Mouse (Mus musculus): Measurements from ENCODE around the gene Gfi1.

The Gfi1 gene

DNA sequence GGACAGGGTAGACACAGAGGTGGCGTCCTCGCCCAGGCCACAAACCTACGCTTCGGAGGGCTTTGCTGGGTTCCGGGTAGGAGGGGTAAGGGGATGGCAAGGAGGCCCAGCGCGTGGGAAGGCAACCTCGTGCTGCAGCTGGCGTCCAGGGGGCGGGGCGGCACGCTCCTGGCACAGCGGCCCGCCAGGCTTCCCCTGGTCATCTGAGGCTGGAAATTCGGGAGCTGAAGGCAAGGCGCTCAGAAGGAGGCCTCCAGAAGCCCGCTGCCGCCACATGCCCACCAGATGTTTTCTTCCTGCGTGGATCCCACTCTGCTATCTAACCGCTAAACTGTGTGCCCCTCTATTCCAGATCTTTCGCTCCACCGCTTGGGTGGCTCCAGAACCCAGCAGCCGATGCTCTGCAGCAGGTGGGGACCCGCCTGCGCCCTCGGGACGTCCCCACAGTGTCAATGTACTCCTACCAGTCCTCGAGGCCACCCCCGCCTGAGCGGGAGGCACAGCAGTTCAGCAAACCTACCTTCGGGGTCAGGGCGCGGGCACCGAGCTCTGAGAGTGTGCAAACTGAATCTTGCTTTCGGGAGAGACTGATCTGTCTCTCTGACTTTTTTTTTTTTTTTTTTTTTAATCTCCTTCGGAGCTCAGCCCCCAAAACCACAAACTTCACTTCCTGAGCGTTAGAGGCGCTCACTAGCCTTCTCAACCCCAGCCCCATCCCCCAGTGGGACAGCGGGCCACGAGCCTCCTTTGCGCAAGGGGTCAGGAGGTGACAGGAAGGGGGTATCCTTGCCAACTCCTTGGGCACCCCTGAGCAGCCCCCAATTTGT, at the start of gene Gfi1:
Gene Gfi1, minus strand, starts transcription at position 602 of the 827 bp plus-strand sequence.
- DNase-seq (ENCODE audit: low spot score in 2 of 2) = no peak

DNA sequence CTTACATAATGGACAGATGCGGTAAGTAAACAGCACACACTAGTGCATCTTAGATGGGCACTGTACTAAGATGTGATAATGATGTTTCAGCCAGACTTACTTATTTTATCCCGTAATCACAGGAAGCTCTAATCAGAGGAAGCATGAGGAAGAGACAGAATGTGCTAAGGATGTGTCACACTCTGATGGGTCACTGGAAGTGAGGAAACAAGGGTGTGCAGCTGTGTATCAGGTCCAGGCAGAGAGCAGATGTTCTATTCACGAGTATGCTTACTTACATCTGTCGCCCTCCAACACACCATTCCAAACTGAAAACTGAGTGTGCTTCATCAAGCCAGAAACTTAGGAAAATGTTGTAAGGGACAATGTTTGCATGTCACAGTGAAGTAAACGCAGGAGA, 46.2 kb upstream of the Gfi1 start:
- no peak for DNase-seq (ENCODE audit: low spot score in 2 of 2)

DNA sequence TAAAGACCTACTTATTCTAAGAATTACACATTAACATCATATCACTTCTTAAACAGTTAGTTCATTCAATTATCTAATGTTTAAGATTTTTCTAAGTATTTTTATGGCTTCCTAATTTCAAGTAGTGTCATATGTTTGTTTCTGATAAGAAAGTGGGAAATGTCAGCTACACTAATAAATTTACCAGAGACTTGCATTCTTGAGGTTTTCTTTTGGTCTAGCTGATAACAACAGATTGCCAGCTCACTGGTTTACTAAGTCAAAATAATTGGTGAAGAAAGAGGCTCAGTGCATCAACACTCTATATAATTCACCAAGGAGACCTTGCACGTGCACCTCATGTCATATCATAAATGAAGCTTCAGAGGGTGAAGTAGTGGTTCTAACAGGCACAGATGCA, 42.4 kb upstream of the Gfi1 start:
- DNase-seq (ENCODE audit: low spot score in 2 of 2) = no peak

DNA sequence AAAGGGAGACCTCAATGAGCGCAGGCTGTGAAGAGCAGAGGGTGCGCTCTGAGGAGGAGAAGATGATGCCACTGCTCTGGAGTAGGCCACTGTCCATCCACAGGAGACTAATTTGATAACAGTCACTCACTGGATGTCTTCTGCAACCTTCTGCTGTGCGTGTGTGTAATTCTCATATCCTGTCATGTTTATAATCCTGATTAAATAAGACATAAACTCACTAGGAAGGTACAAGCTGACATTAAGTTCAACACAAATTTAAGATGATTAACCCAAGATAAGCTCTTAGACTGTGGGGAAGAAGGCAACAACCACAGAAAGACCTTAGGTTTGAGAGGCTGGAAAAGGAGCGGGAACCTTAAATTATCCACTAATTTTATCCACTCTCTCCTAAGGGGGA, 40.1 kb upstream of the Gfi1 start:
- DNase-seq (ENCODE audit: low spot score in 2 of 2) = no peak

DNA sequence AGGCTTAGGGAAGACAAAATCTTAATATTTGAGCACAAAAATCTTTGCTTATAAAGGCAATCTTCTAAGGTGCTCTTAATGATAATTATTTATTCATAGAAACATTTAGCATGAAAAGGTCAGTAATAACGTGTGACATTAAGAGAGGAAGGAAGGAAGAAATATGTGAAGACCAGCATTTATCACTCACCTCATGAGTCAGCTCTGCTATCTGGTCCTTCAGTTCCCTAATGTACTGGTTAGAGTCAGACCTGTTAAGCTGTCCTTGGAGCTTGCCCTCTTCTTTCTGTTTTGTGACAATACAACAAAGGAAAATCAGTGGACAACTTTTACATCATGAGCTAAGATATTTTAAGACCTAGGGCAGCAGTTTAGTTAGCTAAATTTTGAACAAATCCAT, 38.6 kb upstream of the Gfi1 start:
- no peak for DNase-seq (ENCODE audit: low spot score in 2 of 2)

DNA sequence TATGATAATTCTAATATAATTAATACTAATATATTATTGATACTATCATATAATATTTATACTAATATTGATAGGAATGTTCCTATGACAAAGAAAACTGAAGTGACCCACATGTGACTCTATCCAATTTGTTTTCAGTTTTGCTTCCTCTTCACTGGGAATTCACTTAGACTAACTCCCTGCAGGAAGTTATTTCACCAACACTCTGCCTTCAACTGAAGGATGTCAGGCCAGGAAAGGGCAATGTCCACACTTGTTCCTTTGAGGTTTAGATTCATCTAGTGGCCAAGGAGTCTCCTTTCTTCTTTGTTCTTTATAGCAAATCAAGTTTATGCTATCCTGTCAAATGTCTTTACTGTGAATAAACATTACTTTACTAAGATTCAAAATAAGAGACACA, 37.8 kb upstream of the Gfi1 start:
- DNase-seq (ENCODE audit: low spot score in 2 of 2) = no peak

DNA sequence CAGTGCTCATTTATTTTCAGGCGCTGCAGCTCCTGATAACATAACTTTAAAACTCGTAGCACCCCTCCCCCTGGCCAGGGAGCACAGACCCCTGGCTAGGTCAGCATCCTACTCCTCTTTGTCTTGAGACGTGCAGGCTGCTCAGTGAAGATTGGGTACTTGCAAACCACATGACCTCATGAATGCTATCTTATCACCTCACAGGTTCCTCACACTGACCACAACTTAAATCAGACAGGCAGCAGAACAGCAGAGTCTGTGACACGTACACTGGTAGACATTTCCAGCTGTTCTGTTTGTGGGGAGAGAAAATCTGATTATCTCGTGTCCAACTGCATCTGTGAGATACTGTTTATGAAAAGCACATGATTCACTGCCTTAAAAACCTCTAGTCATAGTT, 33.3 kb upstream of the Gfi1 start:
- DNase-seq (ENCODE audit: low spot score in 2 of 2) = no peak

DNA sequence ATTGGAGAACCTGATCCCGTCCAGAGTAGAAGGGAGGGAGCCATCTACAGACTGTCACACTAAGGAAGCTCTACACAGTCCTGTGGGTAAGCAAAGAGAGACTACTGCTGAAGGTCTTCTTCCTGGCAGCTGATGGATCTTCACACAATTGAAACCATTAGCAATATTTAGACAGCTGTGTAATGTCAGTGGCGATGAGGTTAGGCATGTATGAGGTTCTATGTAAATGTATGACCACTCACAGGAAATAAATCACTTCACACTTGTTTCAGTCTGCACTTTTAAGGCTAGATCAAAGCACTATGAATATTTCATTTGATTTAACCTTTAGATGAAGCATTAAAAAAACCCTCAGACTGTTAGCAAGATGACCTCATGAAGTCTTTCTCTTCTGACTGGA, 30.2 kb upstream of the Gfi1 start:
- DNase-seq (ENCODE audit: low spot score in 2 of 2) = no peak

DNA sequence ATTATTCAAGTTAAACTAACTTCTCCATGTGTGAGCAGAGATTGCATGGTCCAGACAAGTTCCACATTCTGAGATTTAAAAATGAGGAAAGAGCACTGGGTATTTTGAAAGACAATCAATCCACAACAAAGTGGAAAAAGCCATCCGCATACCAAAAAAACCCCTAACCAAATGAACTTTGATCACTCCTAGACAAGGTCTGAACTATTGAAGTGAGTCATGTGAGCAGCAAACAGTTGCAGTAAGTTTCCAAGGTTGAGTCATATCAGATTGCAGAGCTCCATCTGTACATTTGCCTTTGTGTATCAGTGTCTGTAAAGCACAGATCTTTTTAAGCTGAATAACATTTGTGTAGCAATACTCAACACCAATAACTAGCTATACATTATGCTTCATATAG, 28.9 kb upstream of the Gfi1 start:
- DNase-seq (ENCODE audit: low spot score in 2 of 2) = no peak

DNA sequence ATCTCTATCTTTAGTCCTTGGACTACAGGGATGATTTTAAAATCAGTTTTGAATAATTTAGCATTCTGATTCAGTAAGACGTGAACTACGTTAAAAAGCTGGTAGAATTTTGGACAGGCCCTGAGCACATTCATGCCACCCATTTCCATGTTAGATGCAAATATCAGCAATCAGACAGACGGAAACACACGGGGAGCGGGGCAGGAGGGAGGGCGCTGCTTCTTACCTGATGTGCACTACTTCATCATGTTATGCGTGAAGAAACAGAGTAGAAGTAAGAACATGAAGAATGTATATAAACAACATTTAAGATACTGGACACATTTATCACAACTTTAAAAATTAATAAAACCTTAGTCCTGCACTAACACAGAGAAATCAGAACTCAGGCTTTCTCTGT, 27.8 kb upstream of the Gfi1 start:
- no peak for DNase-seq (ENCODE audit: low spot score in 2 of 2)

DNA sequence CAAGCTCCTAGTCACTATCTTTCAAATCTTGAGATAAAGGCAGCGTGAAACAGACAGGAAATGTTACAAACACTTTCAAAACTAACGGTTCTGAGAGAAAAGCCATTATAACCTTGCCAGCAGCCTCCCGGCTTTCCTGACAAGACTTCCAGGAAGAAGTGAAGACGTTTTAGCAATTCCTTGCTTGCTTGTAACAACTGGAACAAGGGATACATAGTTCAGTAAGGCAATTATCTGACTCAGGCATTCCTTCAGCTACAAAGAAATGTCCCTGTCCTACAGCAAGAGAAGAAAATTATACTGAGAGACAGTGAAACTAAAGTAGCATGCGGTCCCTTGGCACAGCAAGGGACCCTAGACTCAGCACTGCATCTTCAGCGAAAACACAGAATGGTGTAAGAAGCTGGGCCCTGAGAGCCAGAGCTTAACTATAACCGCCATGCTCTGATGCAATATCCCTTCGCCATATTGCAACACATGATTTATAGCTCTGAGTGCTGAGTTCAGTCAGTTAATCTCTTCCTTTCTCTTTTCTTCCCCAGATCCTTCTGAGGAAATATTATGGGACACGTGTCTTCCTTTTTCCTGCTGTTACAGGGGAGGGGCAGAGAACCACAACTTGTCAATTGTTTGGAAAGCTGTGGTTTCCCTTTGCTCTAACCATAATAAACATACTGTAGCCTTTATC, 23.5 kb upstream of the Gfi1 start:
- no peak for DNase-seq (ENCODE audit: low spot score in 2 of 2)

DNA sequence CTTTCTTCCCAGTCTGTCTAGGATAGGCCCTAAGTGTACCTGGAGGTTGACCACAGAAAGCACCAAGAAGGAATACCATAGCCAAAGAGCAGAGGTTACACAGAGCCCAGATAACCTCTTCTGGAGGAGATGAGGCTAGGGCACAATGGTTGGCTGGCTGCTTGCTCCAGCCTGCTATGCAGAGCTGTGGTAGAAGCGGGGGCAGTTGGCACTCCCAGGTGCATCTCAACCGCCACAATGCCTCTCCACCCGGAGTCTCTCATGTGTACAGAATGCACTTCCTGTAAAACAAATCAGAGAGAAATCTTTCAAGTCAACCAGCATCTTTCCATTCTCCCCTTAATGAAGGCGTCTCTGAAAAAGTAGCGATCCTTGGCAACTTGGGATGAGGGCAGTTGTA, 13.2 kb upstream of the Gfi1 start:
- DNase-seq (ENCODE audit: low spot score in 2 of 2) = no peak

DNA sequence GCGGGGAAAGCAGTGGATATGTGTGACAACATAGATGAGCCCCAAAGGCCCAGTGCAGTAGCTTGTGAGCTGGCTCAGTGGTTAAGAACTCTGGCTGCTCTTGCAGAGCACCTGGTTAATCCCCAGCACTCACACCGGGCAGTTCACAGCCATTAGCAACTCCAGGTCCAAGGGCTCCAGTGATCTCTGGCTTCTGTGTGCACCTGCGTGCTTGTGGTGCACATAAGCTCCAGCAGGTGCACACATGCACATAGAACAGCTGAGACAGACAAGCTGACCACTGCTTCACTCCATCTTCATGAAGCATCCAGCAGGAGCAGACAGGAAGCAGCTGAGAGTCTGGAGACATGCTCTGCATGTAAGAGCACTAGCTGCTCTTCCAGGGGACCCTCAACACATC, 12.5 kb upstream of the Gfi1 start:
- DNase-seq (ENCODE audit: low spot score in 2 of 2) = no peak

DNA sequence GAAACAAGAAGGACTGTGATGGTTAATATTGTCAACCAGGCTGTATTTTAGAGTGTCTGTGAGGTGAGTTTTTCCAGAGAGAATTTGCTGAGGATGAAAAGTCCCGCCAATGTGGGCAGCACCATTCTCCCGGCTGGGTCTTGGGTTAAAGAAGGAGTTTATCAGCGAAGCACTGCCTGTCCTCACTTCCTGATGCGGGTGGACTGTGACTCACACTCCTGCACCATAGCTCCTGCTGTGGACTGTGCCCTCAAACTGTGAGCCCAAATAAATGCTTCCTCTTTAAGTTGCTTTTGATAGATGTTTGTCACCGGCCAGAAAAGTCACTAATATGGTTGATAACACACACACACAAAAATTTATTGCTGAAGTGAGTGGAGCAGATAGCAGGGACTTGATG, 10.3 kb upstream of the Gfi1 start:
- DNase-seq (ENCODE audit: low spot score in 2 of 2) = no peak

DNA sequence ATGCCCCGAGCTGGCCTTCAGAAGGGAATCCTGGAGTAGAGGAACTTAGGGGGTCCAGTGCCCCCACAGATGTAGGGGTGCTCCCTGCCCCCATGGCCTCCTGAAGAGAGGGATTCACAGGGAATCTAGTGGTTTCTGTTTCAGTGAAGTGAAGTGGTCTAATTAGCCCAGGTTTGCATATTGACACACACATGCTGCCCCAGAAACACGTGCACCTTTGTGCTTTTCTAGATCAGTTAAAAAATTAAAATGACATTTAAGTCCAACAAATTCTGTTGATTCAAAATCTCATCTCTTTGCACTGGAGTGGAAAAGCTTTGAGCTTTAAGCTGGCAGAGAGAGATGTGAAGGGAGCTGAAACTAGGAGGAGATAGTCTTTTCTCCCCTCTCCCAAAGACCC, 6.0 kb upstream of the Gfi1 start:
- DNase-seq (ENCODE audit: low spot score in 2 of 2) = no peak

DNA sequence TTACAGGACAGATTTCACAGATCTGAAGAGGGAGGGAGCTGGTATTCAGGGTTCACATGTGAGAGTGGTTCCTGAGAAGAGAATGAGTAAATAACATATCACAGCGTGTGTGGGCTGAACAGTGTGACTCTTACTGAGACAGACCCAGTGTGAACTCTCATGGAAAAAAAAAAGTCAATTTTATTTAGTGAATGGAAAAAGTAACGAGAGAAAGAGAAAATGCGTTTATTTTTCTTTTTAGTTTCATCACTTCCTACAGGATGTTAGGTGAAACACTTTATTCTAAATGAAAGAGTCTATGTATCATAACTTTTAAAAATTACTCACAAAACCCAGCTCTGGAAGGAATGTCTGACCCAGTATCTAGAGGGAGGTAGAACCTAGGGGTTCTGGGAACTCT, 5.6 kb upstream of the Gfi1 start:
- no peak for DNase-seq (ENCODE audit: low spot score in 2 of 2)

DNA sequence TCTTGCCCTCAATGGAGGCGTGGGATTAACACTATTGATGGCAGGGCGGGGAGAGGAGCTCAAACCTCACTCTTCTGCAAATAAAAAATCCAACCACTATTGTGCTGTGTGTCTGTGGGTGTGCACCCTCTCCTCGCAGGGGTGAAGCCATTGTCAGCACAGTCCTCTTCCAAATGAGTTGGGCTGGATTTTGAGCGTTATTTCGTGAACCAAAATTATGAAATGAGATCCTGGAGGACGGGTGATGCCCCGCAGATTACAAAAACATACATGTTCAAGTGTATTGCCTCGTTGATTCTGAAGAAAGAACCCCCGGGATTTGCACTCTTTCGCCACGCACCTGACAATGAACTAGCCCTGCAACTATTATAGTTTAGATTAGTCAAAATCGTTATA, 1.2 kb upstream of the Gfi1 start:
- DNase-seq (ENCODE audit: low spot score in 2 of 2) = no peak

DNA sequence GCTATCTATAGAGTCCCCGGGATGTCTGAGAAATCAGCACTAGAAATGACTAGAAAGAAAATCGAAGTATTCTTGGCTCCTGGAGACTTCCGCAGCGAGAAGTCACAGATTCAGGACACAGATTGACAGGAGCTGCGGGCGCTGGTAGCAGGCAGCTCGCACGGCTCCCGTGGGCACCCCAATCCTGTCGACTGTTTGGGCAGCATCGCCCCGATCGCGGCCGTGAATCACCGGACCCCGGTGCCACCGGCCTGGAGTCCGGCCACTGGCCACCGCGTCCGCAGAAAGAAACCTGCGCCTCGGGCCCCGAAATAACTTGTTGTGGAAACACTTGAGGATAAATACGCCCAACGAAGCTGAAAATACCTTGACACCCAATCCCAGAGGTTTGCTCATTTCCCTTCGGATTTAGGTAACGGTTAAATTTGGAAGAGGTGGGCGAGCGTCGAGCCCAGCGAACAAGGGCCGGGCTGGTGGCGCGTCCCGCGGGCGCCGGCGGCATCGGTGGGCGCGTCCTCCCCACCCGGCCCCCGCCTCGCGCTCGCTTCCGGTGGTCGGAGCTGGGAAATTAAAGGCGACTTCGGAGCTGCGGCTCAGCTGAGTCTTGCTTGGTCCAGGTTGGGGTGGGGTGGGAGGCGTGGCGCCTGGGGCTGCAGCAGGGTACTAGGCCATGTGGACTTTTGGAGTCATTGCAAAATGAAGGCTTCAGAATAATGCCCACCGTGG, 608 bp upstream of the Gfi1 start:
- no peak for DNase-seq (ENCODE audit: low spot score in 2 of 2)

DNA sequence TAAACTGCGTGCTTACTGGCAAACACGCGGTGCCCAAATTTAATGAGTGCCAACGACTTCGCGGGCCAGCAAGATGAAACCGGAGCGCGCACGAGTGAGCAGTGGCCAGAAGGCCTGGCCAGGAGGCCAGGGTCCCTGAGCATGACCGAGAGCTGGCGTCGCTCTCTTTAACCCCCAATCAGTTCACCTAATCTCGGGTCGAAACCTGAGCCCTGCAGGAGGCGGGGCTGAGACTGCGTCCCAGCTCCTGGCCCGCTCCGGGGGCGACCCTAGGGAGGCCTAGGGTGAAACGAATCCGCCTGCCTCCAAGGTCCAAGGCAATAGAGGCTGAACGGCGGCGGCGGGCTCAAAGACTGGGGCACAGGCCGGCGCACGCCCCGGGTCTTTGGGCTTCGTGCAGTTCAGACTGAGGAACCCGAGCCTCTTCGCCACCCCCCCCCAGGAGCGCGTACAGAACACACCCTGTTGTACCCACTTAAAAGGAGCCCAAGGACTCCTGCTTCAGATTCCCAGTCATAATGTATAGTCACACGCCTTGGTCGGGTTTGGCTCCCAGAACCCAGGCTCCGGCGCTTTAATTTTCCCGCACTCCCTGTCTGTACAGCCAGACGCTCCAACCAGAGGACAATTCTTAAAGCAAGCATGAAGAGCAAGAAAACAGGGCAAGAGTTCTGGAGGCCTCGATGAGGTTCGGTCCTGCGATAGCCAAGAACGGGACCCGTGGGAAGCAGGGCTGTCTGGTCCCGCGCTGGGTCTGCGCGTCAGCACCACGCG, 988 bp downstream of the Gfi1 start:
- DNase-seq (ENCODE audit: low spot score in 2 of 2) = no peak

DNA sequence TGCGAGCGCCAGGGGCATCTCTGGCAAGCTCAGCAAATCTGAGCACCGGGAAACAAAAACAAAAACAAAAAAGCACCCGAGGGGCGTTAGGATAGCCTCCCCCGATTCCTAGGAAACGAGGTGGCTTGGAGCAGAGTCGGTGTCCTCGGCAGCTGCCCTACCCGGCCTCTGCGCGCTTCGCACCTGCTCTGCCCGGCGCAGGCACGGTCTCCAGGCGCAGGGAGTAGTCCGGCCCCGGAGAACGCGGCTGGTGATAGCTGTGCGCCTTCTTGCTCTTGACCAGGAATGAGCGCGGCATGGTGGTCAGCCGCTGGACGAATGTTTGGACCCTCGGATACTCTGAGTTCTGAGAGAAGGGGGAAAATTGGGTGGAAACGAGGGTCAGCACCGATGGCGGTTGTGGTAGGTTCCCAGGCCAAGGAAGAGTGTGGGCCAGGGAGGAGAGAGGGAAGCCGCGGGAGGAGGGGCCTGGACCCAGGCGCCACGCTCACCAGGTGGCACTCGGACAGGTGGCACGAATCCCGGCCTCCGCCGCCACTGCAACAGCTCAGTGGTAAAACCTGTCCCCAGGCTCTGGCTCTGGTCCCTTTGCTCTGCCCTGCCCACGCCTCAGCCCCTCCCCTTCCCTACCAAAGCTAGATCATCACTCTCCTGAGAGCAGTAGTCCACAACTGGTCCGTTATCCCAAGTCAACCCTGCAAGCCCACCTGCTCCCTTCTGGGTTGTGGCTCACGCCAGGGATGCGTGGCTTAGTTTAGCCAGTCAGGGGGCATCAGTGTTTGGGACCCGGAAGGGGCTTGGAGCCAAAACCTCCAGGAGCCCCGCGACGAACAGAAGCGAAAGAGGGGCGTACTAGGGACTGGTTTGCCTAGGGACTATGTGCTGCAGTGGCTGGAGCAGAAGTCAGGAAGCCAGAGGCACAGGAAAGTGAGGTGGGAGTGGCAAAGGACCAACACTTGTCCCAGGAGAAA, 2.0 kb downstream of the Gfi1 start:
- no peak for DNase-seq (ENCODE audit: low spot score in 2 of 2)

Measured in heart, adult 9 months (tissue).